Mouse (Mus musculus): ENCODE measurements around the gene Uxt. TPM values are rescaled to one million over a fixed set of nuclear protein-coding genes. Genes with fewer than 3 reads are reported as not detected.
A peak's percentile ranks its signal among the peaks of the same experiment; 100 is the strongest.

The Uxt gene
- polyA plus RNA-seq (2012; ENCODE audit: insufficient read depth, insufficient read length, missing spikeins), result 103 and 122 TPM in 2 replicates

DNA sequence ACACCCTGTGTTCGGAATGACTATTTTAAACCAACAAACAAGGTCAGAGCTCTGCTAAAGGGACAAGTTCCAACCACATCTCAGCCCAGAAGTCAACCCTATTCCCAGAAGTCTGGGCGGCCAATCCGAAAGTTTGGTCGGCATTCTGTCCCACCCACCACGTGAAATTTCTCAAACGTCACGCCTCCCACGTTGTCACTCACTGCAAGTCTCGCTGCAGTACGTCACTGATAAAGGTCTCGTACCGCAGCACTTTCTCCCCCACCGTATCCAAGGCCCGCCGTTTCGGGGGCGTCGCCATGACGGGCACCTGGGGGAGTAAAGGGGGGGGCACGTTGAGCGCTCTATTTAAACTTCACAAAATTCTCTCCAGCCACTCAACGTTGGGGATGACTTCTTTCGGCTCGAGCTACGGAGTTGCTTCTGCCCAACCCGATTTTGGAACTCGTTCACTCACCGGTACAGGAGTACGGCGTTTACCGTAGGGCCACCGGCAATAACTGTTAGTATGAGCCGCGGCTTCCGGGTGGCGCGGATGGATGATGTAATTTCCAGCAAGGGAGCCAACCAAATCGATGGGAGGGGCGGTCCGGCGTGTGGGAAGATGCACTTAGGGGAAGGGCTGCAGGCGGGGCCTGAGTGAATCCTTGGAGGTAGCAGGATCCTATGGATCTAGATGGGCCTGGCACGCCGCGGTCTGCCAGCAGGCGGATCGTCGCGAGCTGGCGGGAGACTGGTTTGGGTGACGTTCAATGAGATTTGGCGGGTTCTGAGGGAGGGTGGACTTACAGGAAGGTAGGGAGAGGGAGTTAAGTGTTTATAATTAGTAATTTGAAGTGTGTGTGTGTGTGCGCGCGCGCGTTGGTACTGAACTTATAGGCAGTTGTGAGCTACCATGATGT, at the start of gene Uxt:
Uxt (minus strand) TSS at position 541 of the 902 bp plus-strand sequence.
- Histone ChIP-seq H3K27ac (replicated peaks; ENCODE audit: low read depth, low read length) (peak within 1 kb of the TSS; percentile 89), H3K4me3 (ENCODE audit: insufficient read depth, low read depth, low read length) (peak within 1 kb of the TSS; percentile 84)

DNA sequence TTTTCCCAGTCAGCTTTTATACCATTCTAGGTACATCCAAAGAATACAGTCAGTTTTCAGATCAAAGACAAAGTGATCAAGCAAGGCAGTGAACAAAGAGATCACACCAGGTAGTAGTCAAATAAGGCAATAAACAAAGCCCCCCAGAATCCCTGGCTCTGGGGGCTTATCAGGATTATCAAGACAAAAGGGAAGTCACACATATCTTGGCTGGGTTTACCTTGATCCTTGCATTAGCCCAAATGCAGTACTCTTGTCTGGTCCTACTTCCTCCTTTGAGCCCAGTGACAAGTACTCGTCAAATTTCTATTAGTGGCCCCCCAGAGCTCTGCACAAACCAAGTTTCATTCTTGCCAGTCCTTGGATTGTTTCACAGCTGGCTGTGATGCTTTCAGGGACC, 19.1 kb upstream of the Uxt start:
- H3K27ac ChIP-seq (replicated peaks; ENCODE audit: low read depth, low read length), result no peak overlapping the region
- no peak overlapping the region for H3K4me3 ChIP-seq (ENCODE audit: insufficient read depth, low read depth, low read length)
- H3K4me1 ChIP-seq (ENCODE audit: control insufficient read depth, insufficient read depth, insufficient read length, low read length), result no peaks in the 10 kb centered on the region

More for the DNA sequence above, at the start of gene Uxt:
- H3K4me1 ChIP-seq (ENCODE audit: control insufficient read depth, insufficient read depth, insufficient read length, low read length), result no peaks in the 10 kb centered on the region

DNA sequence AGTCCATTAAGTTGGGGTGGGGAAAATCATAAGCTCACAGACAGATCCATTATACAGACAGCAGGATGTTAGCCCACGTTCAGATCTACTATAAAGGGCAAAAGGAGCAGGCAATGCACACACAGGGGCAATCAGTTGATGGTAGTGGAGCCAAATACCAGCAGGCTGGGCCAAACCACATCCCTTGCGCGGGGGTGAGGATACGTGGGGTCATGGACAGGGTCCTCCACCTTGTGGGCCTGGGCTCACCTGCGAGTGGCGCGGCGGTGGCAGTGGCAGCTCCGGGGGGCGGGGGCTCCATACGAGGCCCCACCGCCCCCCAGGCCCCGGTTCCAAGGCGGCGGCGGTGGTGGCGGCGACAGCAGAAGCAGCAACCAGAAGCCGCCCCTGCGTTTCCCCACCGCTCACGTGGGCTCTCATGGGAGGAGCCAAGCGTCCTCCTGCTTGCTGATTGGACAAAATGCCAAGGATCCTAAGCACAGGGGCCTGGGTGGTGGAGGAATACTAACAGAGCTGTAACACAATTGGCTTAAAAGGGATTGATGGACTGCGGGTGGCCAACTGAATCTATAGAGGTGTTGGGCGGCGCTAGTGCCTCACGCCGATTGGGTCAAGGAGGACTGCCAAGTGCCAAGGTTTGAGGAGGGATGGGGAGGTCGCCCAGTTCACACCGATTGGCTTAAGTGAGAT, 11.5 kb downstream of the Uxt start, which contains the start of gene Elk1:
Elk1 (minus strand) TSS at position 418 of the 690 bp plus-strand sequence.
- Histone ChIP-seq H3K4me3 (ENCODE audit: insufficient read depth, low read depth, low read length) (peak within 1 kb of the TSS; percentile 75), H3K27ac (replicated peaks; ENCODE audit: low read depth, low read length) (no peak within 1 kb of the TSS; the same call in 1 of the 2 replicates), H3K4me1 (ENCODE audit: control insufficient read depth, insufficient read depth, insufficient read length, low read length) (no peaks in the 10 kb centered on the region; the same call in 1 of the 2 replicates)

DNA sequence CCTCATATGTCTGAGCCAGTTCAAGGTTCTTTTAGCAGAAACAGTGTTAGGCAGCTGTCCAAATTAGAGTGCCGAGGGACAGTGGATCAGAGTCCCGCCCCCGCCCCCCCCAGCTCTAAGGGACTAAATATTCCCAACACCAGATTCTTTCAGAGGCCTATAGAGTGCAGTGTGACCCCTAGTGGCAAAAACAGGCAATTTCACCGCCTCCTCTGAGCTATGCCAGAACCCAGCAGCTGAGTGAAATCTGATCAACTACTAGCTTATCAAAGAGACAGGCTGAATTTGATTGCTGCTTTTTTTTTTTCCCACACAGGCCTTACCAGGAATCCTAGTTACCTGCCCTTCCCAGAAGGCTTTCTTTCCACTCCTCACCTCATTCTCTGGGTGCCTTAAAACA, 15.8 kb downstream of the Uxt start:
- Histone ChIP-seq H3K4me1 (ENCODE audit: control insufficient read depth, insufficient read depth, insufficient read length, low read length) (no peaks in the 10 kb centered on the region; the same call in 1 of the 2 replicates), H3K27ac (replicated peaks; ENCODE audit: low read depth, low read length) (no peak overlapping the region), H3K4me3 (ENCODE audit: insufficient read depth, low read depth, low read length) (no peak overlapping the region)

DNA sequence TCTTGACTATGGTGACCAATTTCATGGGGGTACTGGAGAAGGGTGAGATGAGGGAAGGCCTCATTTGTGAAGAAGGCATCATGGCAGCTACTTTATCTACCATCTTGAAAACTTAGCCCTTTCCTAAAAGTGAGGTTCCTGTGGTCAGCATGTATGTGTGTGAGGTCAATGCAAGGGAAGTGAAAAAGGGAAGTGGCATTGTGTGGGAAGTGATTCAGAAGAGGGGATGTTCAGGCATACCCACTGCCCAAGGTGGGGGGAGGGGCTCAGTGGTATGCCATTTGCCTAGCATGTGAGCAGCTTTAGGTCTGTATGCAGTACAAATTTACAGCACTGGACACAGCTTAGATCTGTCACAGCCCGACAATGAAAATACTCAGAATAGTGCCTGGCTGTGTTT, 29.9 kb downstream of the Uxt start:
- Histone ChIP-seq H3K27ac (replicated peaks; ENCODE audit: low read depth, low read length) (peak overlapping the region; percentile 58; the same call in 1 of the 2 replicates), H3K4me1 (ENCODE audit: control insufficient read depth, insufficient read depth, insufficient read length, low read length) (no peaks in the 10 kb centered on the region), H3K4me3 (ENCODE audit: insufficient read depth, low read depth, low read length) (no peak overlapping the region)

DNA sequence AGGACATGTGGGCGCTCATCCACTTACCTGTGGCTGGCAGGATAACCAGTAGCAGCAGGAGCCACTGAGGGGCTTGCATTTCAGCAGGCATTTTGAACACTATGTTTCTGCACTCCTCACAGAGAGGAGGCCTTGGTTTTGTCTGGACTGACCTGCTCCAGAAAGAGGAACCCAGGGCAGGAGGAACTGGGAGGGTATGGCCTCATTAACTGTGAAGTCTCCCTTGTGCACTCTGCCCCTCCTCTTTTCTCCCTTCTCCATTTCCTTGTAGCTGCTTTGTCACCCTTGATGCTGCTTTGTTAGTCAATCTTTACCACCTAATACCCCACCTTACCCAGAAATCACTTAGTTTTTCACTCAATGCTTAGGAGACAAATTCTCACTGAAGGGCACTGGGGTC, 30.5 kb downstream of the Uxt start, which contains the start of gene Cfp:
Cfp (minus strand) TSS at position 192 of the 400 bp plus-strand sequence.
- no peaks in the 10 kb centered on the region for H3K4me1 ChIP-seq (ENCODE audit: control insufficient read depth, insufficient read depth, insufficient read length, low read length)
- peak within 1 kb of the TSS; percentile 72 for H3K27ac ChIP-seq (replicated peaks; ENCODE audit: low read depth, low read length)
- peak within 1 kb of the TSS; percentile 33 for H3K4me3 ChIP-seq (ENCODE audit: insufficient read depth, low read depth, low read length)

DNA sequence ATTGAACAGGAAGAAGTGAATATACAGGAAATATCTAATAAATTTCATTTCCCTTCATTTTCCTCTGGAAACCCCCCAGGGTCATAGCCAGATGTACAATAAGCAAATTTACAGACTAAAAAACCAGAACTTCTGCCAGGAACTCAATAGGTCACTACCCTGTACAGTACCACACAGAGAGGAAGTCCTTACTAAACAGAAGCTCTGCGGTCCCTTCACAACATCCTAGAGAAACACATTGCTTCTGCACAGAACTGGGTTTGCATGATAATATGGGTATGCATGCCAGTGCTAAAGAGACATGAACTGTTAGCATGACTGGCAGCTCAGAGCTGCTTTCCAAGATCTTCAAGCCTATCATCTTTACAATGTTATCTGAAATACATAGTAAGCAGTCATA, 32.0 kb downstream of the Uxt start:
- Histone ChIP-seq H3K27ac (replicated peaks; ENCODE audit: low read depth, low read length) (no peak overlapping the region), H3K4me3 (ENCODE audit: insufficient read depth, low read depth, low read length) (no peak overlapping the region), H3K4me1 (ENCODE audit: control insufficient read depth, insufficient read depth, insufficient read length, low read length) (no peaks in the 10 kb centered on the region)

DNA sequence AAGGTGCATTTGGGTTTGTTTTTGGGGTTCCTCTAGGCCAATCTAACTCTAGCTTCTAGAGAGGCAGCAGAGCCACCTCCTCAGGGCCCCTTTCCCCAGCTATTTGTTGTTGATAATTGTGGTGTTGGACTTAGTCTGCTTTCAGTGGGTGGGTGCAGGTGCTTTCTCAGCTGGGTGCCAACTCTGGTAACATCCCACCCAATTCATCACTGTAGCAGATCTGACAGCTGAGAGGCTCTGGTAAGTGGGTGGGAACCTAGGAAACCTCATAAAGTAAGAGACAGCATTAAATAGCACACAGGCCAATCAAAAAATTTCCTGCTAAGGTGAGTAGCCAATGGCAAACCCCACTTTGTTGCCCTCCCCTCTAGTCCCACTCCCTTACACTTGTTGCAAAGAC, 36.8 kb downstream of the Uxt start:
- H3K27ac ChIP-seq (replicated peaks; ENCODE audit: low read depth, low read length), result no peak overlapping the region
- no peak overlapping the region for H3K4me3 ChIP-seq (ENCODE audit: insufficient read depth, low read depth, low read length)
- no peaks in the 10 kb centered on the region for H3K4me1 ChIP-seq (ENCODE audit: control insufficient read depth, insufficient read depth, insufficient read length, low read length)

DNA sequence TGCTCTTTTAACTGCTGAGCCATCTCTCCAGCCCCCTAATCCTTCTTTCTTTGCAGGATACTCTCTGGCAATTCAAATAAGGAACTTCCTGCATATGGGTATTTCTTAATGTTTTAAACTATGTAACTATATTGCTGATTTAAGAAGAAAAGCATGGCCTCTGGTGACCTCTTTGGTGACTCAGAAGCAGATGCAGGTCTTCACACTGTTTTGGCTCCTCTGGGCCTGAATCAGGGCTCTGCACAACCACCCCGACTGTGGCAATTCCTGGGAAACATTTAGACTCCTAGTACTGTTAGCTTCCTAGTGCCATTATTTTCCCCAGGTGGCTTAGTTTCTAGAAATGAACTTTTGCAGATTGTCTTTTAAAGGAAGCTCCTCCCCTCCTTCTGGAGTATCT, 38.3 kb downstream of the Uxt start:
- Histone ChIP-seq H3K27ac (replicated peaks; ENCODE audit: low read depth, low read length) (no peak overlapping the region), H3K4me3 (ENCODE audit: insufficient read depth, low read depth, low read length) (no peak overlapping the region), H3K4me1 (ENCODE audit: control insufficient read depth, insufficient read depth, insufficient read length, low read length) (no peaks in the 10 kb centered on the region)

DNA sequence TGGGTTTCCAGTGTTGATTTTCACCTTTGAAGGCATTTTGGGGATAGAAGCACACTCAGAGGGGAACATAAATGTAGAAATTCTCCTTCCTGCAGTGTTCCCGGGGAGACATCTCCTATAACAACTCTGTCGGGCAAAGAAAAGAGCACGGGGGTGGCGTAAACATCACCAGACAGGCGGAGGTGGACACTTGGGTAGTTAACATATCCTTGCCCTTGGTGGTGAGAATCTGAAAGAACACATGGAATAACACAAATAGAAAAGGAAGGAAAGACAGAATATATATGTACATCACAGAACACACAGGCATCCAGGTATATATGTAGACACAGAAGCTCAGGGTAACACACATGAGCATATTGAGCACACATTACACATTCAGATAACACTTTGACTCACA, 40.5 kb downstream of the Uxt start:
- H3K27ac ChIP-seq (replicated peaks; ENCODE audit: low read depth, low read length), result no peak overlapping the region
- no peaks in the 10 kb centered on the region for H3K4me1 ChIP-seq (ENCODE audit: control insufficient read depth, insufficient read depth, insufficient read length, low read length)
- no peak overlapping the region for H3K4me3 ChIP-seq (ENCODE audit: insufficient read depth, low read depth, low read length)

DNA sequence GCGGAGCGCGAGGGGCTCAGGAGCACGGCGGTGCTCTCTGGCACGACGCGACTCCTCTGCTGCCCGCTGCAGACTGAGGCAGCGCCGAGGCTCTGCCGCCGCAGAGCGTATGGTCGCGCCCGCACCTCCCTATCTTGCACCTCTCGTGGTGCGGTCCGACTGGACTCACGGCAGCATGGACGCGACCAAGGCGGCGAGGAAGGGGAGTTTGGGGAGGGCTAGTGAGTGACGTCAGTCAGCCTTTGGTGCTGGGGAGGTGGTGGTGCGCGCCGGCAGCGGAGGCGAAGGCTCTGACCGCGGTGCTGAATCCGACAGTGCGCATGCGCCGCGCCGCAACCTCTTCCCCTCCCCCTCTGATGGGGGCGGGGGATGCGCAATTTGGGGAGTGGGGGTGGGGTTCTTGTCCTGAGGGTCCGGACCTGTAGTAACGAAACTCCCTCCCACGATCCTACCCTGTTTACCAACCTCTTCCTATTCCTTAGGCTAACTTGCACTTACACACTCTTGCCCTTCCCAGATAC, 40.9 kb downstream of the Uxt start, which contains the start of gene Syn1:
Syn1 (minus strand) TSS at position 161 of the 521 bp plus-strand sequence.
- Histone ChIP-seq H3K4me3 (ENCODE audit: insufficient read depth, low read depth, low read length) (peak within 1 kb of the TSS; percentile 31), H3K4me1 (ENCODE audit: control insufficient read depth, insufficient read depth, insufficient read length, low read length) (no peaks in the 10 kb centered on the region), H3K27ac (replicated peaks; ENCODE audit: low read depth, low read length) (no peak within 1 kb of the TSS)

DNA sequence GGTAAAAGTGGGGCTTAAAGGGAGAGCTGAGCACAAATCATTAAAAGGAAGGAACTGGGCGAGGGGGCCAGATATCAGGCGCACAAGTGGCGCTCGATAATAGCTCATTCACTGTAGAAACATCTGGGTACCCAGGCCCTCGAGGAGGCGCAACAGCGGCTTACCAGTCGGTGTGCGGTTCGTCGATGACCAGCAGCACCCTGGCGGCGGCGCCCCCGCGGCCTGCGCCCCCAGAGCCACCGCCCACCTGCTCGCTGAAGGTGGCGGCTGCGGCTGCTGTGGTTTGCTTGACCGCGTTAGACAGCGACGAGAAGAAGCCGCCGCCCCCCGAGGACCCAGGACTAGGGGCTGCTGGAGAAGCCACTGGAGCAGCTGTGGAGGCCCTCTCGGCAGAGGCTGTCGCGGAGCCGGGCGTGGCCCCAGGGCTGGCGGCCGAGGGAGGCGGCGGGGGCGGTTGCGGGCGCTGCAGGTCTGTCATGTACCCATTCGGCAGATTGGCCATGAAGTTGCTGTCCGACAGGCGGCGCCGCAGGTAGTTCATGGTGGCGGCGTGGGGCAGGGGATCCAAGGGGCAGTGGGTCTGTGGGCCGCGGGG, 41.5 kb downstream of the Uxt start:
- H3K4me3 ChIP-seq (ENCODE audit: insufficient read depth, low read depth, low read length), result peak overlapping the region; percentile 31
- no peaks in the 10 kb centered on the region for H3K4me1 ChIP-seq (ENCODE audit: control insufficient read depth, insufficient read depth, insufficient read length, low read length)
- H3K27ac ChIP-seq (replicated peaks; ENCODE audit: low read depth, low read length), result no peak overlapping the region

DNA sequence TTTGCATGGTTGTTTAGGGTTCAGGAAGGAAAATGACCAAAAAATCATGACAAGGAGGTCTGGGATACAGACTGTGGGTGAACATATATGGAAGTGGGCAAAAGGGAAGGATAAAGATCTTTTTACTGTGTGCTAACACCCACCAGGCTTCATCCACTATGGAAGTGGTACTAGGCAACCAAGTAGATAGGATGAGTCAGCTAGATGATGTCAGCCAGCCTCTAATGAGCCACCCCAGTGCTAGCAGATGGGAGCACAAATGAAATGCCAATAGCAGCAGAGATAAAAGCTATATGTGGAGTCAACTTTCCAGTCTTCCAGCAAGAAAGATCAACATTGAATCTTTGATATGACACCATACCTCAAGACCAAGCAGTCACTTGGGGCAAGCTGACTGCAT, 46.7 kb downstream of the Uxt start:
- H3K4me3 ChIP-seq (ENCODE audit: insufficient read depth, low read depth, low read length), result no peak overlapping the region
- H3K27ac ChIP-seq (replicated peaks; ENCODE audit: low read depth, low read length), result no peak overlapping the region
- no peaks in the 10 kb centered on the region for H3K4me1 ChIP-seq (ENCODE audit: control insufficient read depth, insufficient read depth, insufficient read length, low read length)

DNA sequence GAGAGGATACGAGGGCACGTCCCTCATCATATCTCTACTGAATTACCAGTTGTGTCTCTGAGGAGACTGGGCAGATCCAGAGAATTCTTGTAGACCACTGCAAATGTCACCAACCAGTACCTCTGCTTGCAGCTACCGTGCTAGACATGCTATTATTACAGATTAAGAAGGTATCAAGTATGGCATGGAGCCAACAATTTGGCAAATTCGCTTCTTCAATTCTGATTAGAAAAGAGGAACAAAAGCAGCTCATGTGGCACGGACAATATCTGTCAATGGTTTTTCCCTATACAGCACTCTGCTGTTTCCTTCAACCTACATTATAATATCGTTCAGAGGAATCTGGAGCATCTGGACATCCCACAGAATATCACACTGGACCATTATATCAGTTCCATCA, 48.1 kb downstream of the Uxt start:
- Histone ChIP-seq H3K4me1 (ENCODE audit: control insufficient read depth, insufficient read depth, insufficient read length, low read length) (no peaks in the 10 kb centered on the region), H3K4me3 (ENCODE audit: insufficient read depth, low read depth, low read length) (no peak overlapping the region), H3K27ac (replicated peaks; ENCODE audit: low read depth, low read length) (no peak overlapping the region)

DNA sequence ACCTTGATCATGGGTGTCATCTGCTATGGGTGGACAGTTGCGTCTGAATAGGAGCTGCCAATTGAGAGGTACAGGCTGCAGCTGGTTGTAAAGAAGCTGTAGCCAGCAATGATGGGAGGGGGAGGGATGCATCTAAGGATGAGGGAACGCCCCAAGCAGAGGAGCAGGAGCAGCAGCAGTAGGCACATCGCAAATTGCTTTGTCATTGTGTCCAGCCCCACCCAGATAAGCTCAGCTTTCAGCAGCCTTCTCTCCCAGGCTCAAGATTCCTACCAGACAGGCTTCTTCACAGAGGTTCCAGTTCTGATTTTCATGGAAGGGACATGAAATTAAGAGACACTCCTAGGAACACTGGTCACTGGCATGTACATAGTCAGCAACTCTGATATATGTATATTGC, 51.7 kb downstream of the Uxt start:
- H3K27ac ChIP-seq (replicated peaks; ENCODE audit: low read depth, low read length), result no peak overlapping the region
- H3K4me3 ChIP-seq (ENCODE audit: insufficient read depth, low read depth, low read length), result no peak overlapping the region
- no peaks in the 10 kb centered on the region for H3K4me1 ChIP-seq (ENCODE audit: control insufficient read depth, insufficient read depth, insufficient read length, low read length)

Data from brown adipose tissue, adult 24 weeks (tissue).